Mouse (Mus musculus) heart, embryonic 14.5 days (tissue): ENCODE measurements around the gene Fpr-rs3. TPM values are rescaled to one million over a fixed set of nuclear protein-coding genes. Genes with fewer than 3 reads are reported as not detected.

ENCODE experiments used
- ATAC-seq: fragments of 200-750 bp; cut with Nextera tagmentation; 2 replicates; pipeline ENCODE4 v1.8.0; 2017; ENCODE audit warnings: low read depth, moderate TSS enrichment; ENCODE audit not compliant: insufficient number of reproducible peaks, insufficient read depth, low FRiP score
- H3K27ac ChIP-seq, 2 experiments: fragments of 200-500 bp in 1 of 2; fragments of 300-500 bp in 1 of 2; sonication (generic) in 1 of 2; replicated peaks in 1 of 2; 2 replicates each; pipeline ENCODE4 v1.5.1; 2012 to 2014; ENCODE audit warnings: low read depth in 2 of 2, low read length in 2 of 2, control low read depth in 1 of 2, mild to moderate bottlenecking in 1 of 2, mixed read lengths in 1 of 2; ENCODE audit not compliant: control insufficient read depth in 1 of 2, insufficient read depth in 1 of 2
- H3K27me3 ChIP-seq: fragments of 300-500 bp; sonication (generic); 2 replicates; pipeline ENCODE4 v1.6.1; 2014; ENCODE audit warnings: mild to moderate bottlenecking, low read length, control low read depth; ENCODE audit not compliant: control insufficient read depth, insufficient read depth
- H3K36me3 ChIP-seq: fragments of 300-500 bp; sonication (generic); 2 replicates; pipeline ENCODE4 v1.6.1; 2014; ENCODE audit warnings: mild to moderate bottlenecking, control low read depth, low read length, mixed read lengths; ENCODE audit not compliant: control insufficient read depth, insufficient read depth
- H3K4me1 ChIP-seq, 2 experiments: fragments of 200-500 bp in 1 of 2; fragments of 300-500 bp in 1 of 2; sonication (generic) in 1 of 2; 2 replicates each; pipeline ENCODE4 v1.6.1; 2012 to 2014; ENCODE audit warnings: low read length in 2 of 2, control low read depth in 1 of 2, mixed read lengths in 1 of 2; ENCODE audit not compliant: control insufficient read depth in 2 of 2, insufficient read depth in 2 of 2
- H3K4me2 ChIP-seq: fragments of 300-500 bp; sonication (generic); 2 replicates; pipeline ENCODE4 v1.6.1; 2014; ENCODE audit warnings: mild to moderate bottlenecking, low read length
- H3K4me3 ChIP-seq, 2 experiments: fragments of 200-500 bp in 1 of 2; fragments of 300-500 bp in 1 of 2; sonication (generic) in 1 of 2; 2 replicates each; pipeline ENCODE4 v1.5.1; 2012 to 2014; ENCODE audit warnings: low read length in 2 of 2, mild to moderate bottlenecking in 2 of 2, control low read depth in 1 of 2, low read depth in 1 of 2, moderate library complexity in 1 of 2; ENCODE audit not compliant: control insufficient read depth in 1 of 2, insufficient read depth in 1 of 2
- H3K9ac ChIP-seq: fragments of 300-500 bp; sonication (generic); 2 replicates; pipeline ENCODE4 v1.6.1; 2014; ENCODE audit warnings: mild to moderate bottlenecking, low read length
- H3K9me3 ChIP-seq: fragments of 300-500 bp; sonication (generic); 2 replicates; pipeline ENCODE4 v1.6.1; 2016; ENCODE audit warnings: low read length, control low read depth; ENCODE audit not compliant: control insufficient read depth
- WGBS: fragments of 180-500 bp; shearing (Covaris S2); extraction: QIAGEN DNeasy Blood & Tissue Kit; methylation state at CpG from one replicate; pipeline ENCODE4 v1.1.7; 2014; 5-methylcytosine and 5-hydroxymethylcytosine counted together
- polyA plus RNA-seq: library from polyadenylated mRNA; unstranded; fragments of >200 nt; fragmentation: Nextera tagmentation; extraction: Ambion mirVana; gene quantifications from 2 replicates; pipeline ENCODE4 v1.2.1, GENCODE M21; 2014

Fpr-rs3 gene
- not detected in 2 replicates for polyA plus RNA-seq

DNA sequence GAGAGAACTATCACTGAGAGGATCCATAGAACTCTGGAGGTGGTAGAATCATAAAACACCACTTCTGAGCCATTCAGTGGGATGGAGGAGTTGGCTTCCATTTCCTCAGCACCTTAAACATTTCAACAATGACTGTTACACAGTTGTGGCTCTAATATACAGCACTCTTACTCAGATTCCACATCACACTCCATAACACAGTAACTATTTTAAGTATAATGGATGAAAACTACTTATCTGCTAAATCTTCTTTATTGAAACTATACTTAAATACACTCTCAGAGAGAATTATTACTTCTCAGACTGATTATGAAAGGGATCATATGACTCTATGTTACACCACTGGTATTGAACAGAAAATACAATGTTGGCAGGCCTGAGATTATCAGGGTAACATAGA, at the start of gene Fpr-rs3:
Fpr-rs3 (minus strand) TSS at position 101 of the 400 bp plus-strand sequence.
- no peak within 1 kb of the TSS for H3K9ac ChIP-seq
- H3K36me3 ChIP-seq: no peaks in the 10 kb centered on the region
- H3K4me2 ChIP-seq: no peak within 1 kb of the TSS
- no peak for ATAC-seq
- no peaks in the 10 kb centered on the region for H3K4me1 ChIP-seq
- no peaks in the 10 kb centered on the region for H3K27me3 ChIP-seq
- no peak within 1 kb of the TSS for H3K27ac ChIP-seq
- H3K4me3 ChIP-seq: no peak within 1 kb of the TSS
- peaks cover 2% of the 10 kb centered on the region; the same call in 1 of the 2 replicates for H3K9me3 ChIP-seq

DNA sequence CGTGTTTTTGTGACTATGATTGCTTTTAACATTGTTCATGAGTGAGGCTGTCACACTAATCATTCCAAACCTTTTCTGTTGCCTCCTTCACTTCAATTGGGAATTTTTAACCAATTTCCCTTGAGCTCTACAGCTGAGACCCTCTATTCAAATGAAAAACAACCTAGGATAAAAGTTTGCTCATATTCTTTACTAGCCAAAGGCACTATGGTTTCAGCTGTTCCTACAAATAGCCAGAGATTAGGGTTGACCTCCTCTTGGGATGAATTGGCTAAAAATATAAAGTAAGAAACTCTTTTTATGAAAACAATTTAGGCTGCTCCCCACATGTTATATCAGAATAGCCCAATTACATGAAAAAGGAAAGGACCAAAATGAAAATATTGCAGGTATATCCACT, 28.4 kb downstream of the Fpr-rs3 start, which contains the start of gene Vmn2r110:
Vmn2r110 (minus strand) TSS at position 101 of the 400 bp plus-strand sequence.
- Histone ChIP-seq H3K4me3 (no peak within 1 kb of the TSS), H3K9me3 (peaks cover 2% of the 10 kb centered on the region; the same call in 1 of the 2 replicates), H3K36me3 (no peaks in the 10 kb centered on the region), H3K4me2 (no peak within 1 kb of the TSS), H3K9ac (no peak within 1 kb of the TSS), H3K27ac (no peak within 1 kb of the TSS), H3K27me3 (no peaks in the 10 kb centered on the region), H3K4me1 (no peaks in the 10 kb centered on the region)
- 18% methylated on average over 1 of the region's 1 CpGs for WGBS
- no peak for ATAC-seq

Other genes with a start within 250 kb of the Fpr-rs3 start
- gene Vmn1r224, start 210.7 kb downstream of the Fpr-rs3 start, polyA plus RNA-seq: not detected in 2 replicates
- not detected in 2 replicates for gene Vmn2r108, start 143.5 kb downstream of the Fpr-rs3 start, polyA plus RNA-seq
- not detected in 2 replicates for gene Vmn1r225, start 126.7 kb downstream of the Fpr-rs3 start, polyA plus RNA-seq
- gene Vmn2r109, start 60.1 kb downstream of the Fpr-rs3 start, polyA plus RNA-seq: not detected in 2 replicates
- not detected in 2 replicates for gene Vmn2r110, start 28.5 kb downstream of the Fpr-rs3 start, polyA plus RNA-seq
- gene Vmn1r226, start 58.0 kb upstream of the Fpr-rs3 start, polyA plus RNA-seq: not detected in 2 replicates
- gene Vmn1r227, start 105.0 kb upstream of the Fpr-rs3 start, polyA plus RNA-seq: not detected in 2 replicates
- gene Vmn1r228, start 161.3 kb upstream of the Fpr-rs3 start, polyA plus RNA-seq: not detected in 2 replicates
- not detected in 2 replicates for gene Vmn1r229, start 186.7 kb upstream of the Fpr-rs3 start, polyA plus RNA-seq
- gene Vmn1r230, start 215.6 kb upstream of the Fpr-rs3 start, polyA plus RNA-seq: not detected in 2 replicates